Mouse (Mus musculus) forebrain, embryonic 13.5 days (tissue): ENCODE data around the gene Arhgef28. TPM values are rescaled to one million over a fixed set of nuclear protein-coding genes. Genes with fewer than 3 reads are reported as not detected.

ENCODE experiments used
- ATAC-seq: fragments of 200-750 bp; cut with Nextera tagmentation; 2 replicates; pipeline ENCODE4 v1.8.0; 2017
- H3K27ac ChIP-seq: fragments of 300-500 bp; sonication (generic); 2 replicates; pipeline ENCODE4 v1.5.1; 2015; ENCODE audit warnings: inconsistent platforms, mild to moderate bottlenecking, moderate library complexity
- H3K27me3 ChIP-seq: fragments of 300-500 bp; sonication (generic); 2 replicates; pipeline ENCODE4 v1.6.1; 2015; ENCODE audit warnings: mild to moderate bottlenecking, inconsistent platforms
- H3K36me3 ChIP-seq: fragments of 300-500 bp; sonication (generic); 2 replicates; pipeline ENCODE4 v1.6.1; 2015; ENCODE audit warnings: mild to moderate bottlenecking, inconsistent platforms; ENCODE audit not compliant: poor library complexity, severe bottlenecking
- H3K4me1 ChIP-seq: fragments of 300-500 bp; sonication (generic); 2 replicates; pipeline ENCODE4 v1.6.1; 2015; ENCODE audit warnings: inconsistent platforms
- H3K4me2 ChIP-seq: fragments of 300-500 bp; sonication (generic); 2 replicates; pipeline ENCODE4 v1.6.1; 2015; ENCODE audit warnings: inconsistent platforms, mild to moderate bottlenecking, moderate library complexity
- H3K4me3 ChIP-seq: fragments of 300-500 bp; sonication (generic); 2 replicates; pipeline ENCODE4 v1.5.1; 2015; ENCODE audit warnings: mild to moderate bottlenecking, inconsistent platforms
- H3K9ac ChIP-seq: fragments of 300-500 bp; sonication (generic); 2 replicates; pipeline ENCODE4 v1.6.1; 2015; ENCODE audit warnings: mild to moderate bottlenecking, inconsistent platforms
- H3K9me3 ChIP-seq: fragments of 300-500 bp; sonication (generic); replicated peaks from 2 replicates; pipeline ENCODE4 v1.6.1; 2016; ENCODE audit warnings: inconsistent platforms
- WGBS: fragments of 180-500 bp; shearing (Covaris S2); methylation state at CpG from one replicate; pipeline ENCODE4 v1.1.7; 2015; 5-methylcytosine and 5-hydroxymethylcytosine counted together
- polyA plus RNA-seq: library from polyadenylated mRNA; unstranded; fragments of >200 nt; fragmentation: Nextera tagmentation; extraction: Ambion mirVana; gene quantifications from 2 replicates; pipeline ENCODE4 v1.2.1, GENCODE M21; 2015

Gene Arhgef28
- 7.0 TPM in 2 replicates for polyA plus RNA-seq

DNA sequence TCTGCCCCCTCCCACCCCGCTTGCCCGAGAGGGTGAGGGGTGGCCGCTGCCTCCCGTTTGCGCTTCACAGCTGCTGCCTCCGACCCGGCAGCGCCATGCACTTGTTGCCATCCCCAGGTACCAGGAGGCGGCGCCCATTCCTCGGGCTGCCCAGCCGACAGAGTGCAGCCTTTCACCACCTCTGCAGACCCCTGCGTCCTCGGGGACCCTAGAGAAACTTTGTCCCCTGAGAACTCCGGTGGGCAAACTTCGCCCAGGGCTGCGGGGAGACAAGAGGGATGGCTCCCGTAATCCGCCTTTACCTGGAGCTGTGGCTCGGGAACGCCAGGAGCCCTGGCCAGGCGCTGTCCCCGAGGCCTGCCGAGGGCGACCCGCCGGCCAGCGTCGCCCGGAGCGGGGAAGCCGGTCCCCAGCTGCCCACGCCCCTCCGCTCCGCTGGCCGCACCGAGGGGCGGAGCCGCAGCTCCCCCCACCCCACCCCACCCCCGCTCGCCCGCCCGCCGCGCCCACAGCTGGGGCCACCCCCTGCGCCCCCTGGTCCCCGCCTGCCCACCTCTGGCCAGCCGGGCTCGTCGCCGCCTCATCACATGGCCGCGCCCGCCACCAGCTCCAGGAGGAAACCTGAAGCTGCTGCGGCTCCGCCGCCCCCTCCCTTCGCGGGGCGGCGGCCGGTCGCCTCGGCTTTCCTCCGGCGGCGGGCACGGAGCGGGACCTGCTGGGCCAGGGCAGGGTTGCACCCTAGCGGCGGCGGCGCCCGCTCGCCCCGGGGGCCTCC, at the start of gene Arhgef28:
TSS of gene Arhgef28 (minus strand) at position 669 of the 775 bp plus-strand sequence.
- 0% methylated on average over 28 of the region's 76 CpGs for WGBS
- Histone ChIP-seq H3K27ac (peak within 1 kb of the TSS; percentile 3; the same call in 1 of the 2 replicates), H3K36me3 (no peaks in the 10 kb centered on the region), H3K4me2 (peak within 1 kb of the TSS; percentile 99), H3K9ac (peak within 1 kb of the TSS; percentile 74), H3K9me3 (no peaks in the 10 kb centered on the region), H3K27me3 (peaks cover 20% of the 10 kb centered on the region), H3K4me3 (peak within 1 kb of the TSS; percentile 63), H3K4me1 (peaks cover 13% of the 10 kb centered on the region)
- ATAC-seq, result peak; percentile 84

GRCm38 (mm10) chr13:98254921-98255320, 48.7 kb upstream of the Arhgef28 start:
- 76% methylated on average over 9 of the region's 9 CpGs for WGBS
- Histone ChIP-seq H3K4me2 (no peak overlapping the region), H3K27me3 (no peaks in the 10 kb centered on the region), H3K9ac (no peak overlapping the region), H3K27ac (no peak overlapping the region), H3K9me3 (no peaks in the 10 kb centered on the region), H3K4me3 (no peak overlapping the region), H3K36me3 (peaks cover 88% of the 10 kb centered on the region), H3K4me1 (no peaks in the 10 kb centered on the region)
- ATAC-seq, result no peak

DNA sequence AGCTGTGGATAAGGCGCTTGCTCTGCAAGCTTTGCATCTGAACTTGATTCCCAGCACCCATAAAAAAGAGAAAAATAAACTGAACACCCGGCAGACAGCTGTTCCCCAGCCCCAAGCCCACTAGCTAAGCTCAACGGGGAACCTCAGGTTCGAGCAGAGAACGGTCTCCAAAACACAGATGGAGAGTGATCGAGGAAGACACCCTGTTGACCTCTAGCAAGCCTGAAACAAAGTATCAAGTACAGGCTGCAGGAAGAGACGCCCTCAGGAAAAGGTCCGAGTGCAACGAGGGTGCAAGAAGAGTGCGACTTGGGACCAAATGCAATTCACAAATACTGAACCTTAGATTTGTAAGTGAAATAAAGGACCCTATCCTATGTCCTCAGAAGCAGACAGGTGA, 43.4 kb upstream of the Arhgef28 start:
- peaks cover 72% of the 10 kb centered on the region for H3K36me3 ChIP-seq
- H3K9ac ChIP-seq, result no peak overlapping the region
- no peak overlapping the region for H3K4me2 ChIP-seq
- 91% methylated on average over 10 of the region's 10 CpGs for WGBS
- 0 out of 2 replicates have a peak, but pooled peaks cover under 1% of the 10 kb centered on the region for H3K4me1 ChIP-seq
- no peak for ATAC-seq
- H3K9me3 ChIP-seq, result no peaks in the 10 kb centered on the region
- H3K4me3 ChIP-seq, result no peak overlapping the region
- H3K27me3 ChIP-seq, result no peaks in the 10 kb centered on the region
- H3K27ac ChIP-seq, result no peak overlapping the region

DNA sequence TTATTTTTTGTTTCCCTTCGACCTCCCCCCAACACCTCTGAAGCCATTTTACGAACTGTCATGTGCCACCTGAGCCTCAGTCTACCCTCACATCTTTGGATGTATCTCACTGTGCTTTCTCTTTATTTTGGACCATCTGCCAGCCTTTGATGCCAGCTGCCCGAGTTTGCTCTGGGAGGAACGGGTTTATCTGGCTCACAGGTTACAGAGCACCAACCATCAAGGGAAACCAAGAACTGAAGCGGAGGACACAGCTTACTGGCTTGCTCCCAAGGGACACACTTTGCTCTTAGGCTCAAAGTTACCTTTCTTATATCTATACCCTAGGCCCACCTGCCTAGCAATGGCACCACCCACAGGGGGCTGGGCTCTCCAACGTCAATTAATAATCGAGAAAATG, 39.1 kb upstream of the Arhgef28 start:
- H3K4me1 ChIP-seq, result peaks cover 4% of the 10 kb centered on the region; the same call in 1 of the 2 replicates
- H3K9me3 ChIP-seq, result no peaks in the 10 kb centered on the region
- H3K4me2 ChIP-seq, result no peak overlapping the region
- H3K36me3 ChIP-seq, result peaks cover 35% of the 10 kb centered on the region
- no peak overlapping the region for H3K4me3 ChIP-seq
- ATAC-seq, result no peak
- H3K27me3 ChIP-seq, result no peaks in the 10 kb centered on the region
- no peak overlapping the region for H3K9ac ChIP-seq
- 80% methylated on average over 7 of the region's 7 CpGs for WGBS
- no peak overlapping the region for H3K27ac ChIP-seq

DNA sequence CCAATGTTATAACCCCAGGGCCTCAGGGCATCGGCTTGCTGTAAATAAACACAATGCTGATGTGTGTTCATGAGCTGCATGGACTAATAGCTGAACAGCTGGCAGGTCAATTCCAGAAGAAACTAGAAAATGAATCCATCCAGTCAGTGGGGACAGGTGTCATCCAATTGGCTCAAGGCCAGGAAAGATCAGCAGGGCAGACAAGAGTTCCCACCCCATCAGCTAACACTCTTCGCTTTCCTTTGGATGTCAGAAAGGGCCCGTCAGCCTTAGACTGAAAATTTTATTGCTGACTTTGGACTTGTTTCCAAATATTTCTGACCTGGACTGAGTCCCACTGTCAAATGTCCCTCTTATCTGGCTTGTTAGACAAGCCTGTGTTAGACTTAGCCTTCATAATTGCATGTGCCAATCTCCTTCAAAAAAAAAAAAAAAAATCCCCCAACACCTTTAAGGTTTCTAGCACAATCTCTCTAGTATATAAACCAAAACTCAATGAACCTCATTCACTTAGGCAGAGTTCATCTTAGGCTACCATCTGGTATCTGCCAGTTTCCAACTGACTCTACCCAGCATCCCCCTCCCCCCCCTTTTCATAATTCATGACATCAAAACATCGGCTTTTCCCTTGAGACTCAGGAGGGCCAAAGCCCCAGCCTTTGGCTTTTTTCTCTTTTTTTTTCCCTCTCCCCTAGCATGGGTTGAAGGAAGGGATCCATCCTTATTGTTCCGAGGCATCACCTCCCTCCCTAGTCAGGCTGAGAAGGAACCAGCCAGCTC, 38.5 kb upstream of the Arhgef28 start:
- Histone ChIP-seq H3K27me3 (no peaks in the 10 kb centered on the region), H3K9ac (no peak overlapping the region), H3K36me3 (peaks cover 29% of the 10 kb centered on the region), H3K4me3 (no peak overlapping the region), H3K4me2 (no peak overlapping the region), H3K4me1 (peaks cover 4% of the 10 kb centered on the region; the same call in 1 of the 2 replicates), H3K9me3 (no peaks in the 10 kb centered on the region), H3K27ac (no peak overlapping the region)
- WGBS, result 67% methylated on average over 5 of the region's 5 CpGs
- ATAC-seq, result no peak

GRCm38 (mm10) chr13:98241531-98242282, 35.5 kb upstream of the Arhgef28 start:
- H3K36me3 ChIP-seq, result peaks cover 2% of the 10 kb centered on the region; the same call in 1 of the 2 replicates
- no peak overlapping the region for H3K9ac ChIP-seq
- peaks cover 4% of the 10 kb centered on the region; the same call in 1 of the 2 replicates for H3K4me1 ChIP-seq
- no peaks in the 10 kb centered on the region for H3K9me3 ChIP-seq
- H3K4me2 ChIP-seq, result no peak overlapping the region
- no peak overlapping the region for H3K4me3 ChIP-seq
- H3K27me3 ChIP-seq, result 0 out of 2 replicates have a peak, but pooled peaks cover 4% of the 10 kb centered on the region
- H3K27ac ChIP-seq, result no peak overlapping the region
- 69% methylated on average over 9 of the region's 9 CpGs for WGBS
- ATAC-seq, result no peak

DNA sequence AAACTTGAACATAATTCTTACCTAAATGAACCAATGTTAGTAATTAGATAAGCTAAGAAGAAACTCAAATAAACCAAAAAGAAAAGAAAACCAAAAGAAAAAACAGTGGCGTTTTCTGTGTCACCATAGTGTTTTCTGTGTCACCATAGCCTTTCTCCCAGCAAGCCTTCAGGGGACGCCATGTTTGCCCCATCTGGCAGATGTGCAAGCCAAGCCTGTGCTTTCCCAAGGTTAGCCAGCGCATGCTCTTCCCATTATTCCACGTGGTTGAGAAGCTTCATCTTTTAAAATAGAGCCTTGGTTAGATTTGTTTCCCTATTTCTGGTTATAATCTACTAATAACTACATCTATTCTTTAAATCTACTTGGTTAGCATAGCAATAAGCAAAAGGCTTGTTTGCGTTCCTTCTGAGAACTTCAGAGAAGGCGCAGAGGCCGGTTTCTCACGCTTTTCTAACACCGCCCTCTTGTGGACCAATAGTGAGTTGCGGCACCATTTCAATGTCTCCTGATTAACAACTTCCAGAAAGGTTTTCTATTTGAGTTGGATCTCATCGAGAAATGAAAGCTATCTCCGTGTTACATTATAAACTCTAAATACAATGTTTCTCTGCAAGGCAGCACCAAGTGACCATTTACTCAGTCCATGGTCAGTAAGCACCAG, 33.9 kb upstream of the Arhgef28 start:
- Histone ChIP-seq H3K4me3 (no peak overlapping the region), H3K9ac (no peak overlapping the region), H3K27me3 (0 out of 2 replicates have a peak, but pooled peaks cover 4% of the 10 kb centered on the region), H3K27ac (no peak overlapping the region), H3K4me2 (no peak overlapping the region), H3K4me1 (peaks cover 4% of the 10 kb centered on the region; the same call in 1 of the 2 replicates), H3K9me3 (no peaks in the 10 kb centered on the region), H3K36me3 (no peaks in the 10 kb centered on the region)
- WGBS, result 18% methylated on average over 12 of the region's 12 CpGs
- ATAC-seq, result no peak

GRCm38 (mm10) chr13:98235451-98235850, 29.2 kb upstream of the Arhgef28 start:
- H3K9ac ChIP-seq, result no peak overlapping the region
- 83% methylated on average over 6 of the region's 6 CpGs for WGBS
- H3K4me1 ChIP-seq, result no peaks in the 10 kb centered on the region
- ATAC-seq, result no peak
- no peaks in the 10 kb centered on the region for H3K9me3 ChIP-seq
- no peak overlapping the region for H3K4me2 ChIP-seq
- H3K36me3 ChIP-seq, result no peaks in the 10 kb centered on the region
- no peak overlapping the region for H3K4me3 ChIP-seq
- H3K27ac ChIP-seq, result no peak overlapping the region
- 0 out of 2 replicates have a peak, but pooled peaks cover 4% of the 10 kb centered on the region for H3K27me3 ChIP-seq

DNA sequence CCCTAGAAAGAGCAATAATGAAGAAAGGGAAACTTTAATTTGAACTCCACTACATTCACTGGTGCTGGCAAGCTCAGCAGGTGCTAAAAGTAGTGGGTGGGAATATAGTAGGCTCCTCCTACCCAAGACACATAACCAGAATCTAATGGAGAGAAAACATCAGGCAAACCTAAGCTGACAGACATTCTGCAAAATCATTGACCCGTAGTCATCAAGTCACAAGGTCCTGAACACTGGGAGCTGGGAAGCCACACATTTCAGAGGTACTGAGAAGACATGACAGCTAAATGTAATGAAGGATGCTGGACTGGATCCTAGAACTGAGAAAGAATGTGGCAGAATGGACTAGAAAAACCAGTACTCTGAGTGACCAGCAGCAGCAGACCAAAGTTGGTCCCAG, 24.3 kb upstream of the Arhgef28 start:
- no peaks in the 10 kb centered on the region for H3K9me3 ChIP-seq
- H3K4me2 ChIP-seq, result no peak overlapping the region
- no peak for ATAC-seq
- no peak overlapping the region for H3K4me3 ChIP-seq
- no peaks in the 10 kb centered on the region for H3K4me1 ChIP-seq
- H3K27me3 ChIP-seq, result no peaks in the 10 kb centered on the region
- H3K27ac ChIP-seq, result no peak overlapping the region
- H3K36me3 ChIP-seq, result no peaks in the 10 kb centered on the region
- 93% methylated on average over 1 of the region's 1 CpGs for WGBS
- H3K9ac ChIP-seq, result no peak overlapping the region

DNA sequence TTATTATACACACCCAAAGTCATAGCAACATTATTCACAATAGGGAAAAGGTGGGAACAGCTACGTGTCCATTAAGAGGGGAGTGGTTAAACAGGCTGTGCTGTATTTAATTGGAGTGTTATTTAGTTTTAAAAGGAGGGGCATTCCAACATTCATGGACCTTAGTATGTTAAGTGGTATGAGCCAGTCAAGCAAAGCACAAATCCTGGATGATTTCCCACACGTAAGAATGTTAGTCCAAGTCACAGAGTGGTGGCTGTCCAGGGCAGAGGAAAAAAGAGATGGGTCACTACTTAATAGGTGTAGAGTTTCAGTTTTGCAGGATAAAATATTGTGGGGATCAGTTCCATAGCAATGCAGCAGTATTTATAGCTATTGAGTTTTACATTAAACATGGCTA, 20.0 kb upstream of the Arhgef28 start:
- no peaks in the 10 kb centered on the region for H3K9me3 ChIP-seq
- no peaks in the 10 kb centered on the region for H3K4me1 ChIP-seq
- H3K36me3 ChIP-seq, result no peaks in the 10 kb centered on the region
- H3K27me3 ChIP-seq, result no peaks in the 10 kb centered on the region
- H3K4me2 ChIP-seq, result no peak overlapping the region
- 70% methylated on average over 2 of the region's 2 CpGs for WGBS
- H3K27ac ChIP-seq, result no peak overlapping the region
- no peak for ATAC-seq
- H3K9ac ChIP-seq, result no peak overlapping the region
- H3K4me3 ChIP-seq, result no peak overlapping the region

GRCm38 (mm10) chr13:98222848-98223247, 16.6 kb upstream of the Arhgef28 start:
- Histone ChIP-seq H3K27ac (no peak overlapping the region), H3K9me3 (no peaks in the 10 kb centered on the region), H3K4me3 (no peak overlapping the region), H3K27me3 (no peaks in the 10 kb centered on the region), H3K4me2 (peak overlapping the region; percentile 30; the same call in 1 of the 2 replicates), H3K9ac (no peak overlapping the region), H3K36me3 (no peaks in the 10 kb centered on the region), H3K4me1 (no peaks in the 10 kb centered on the region)
- 30% methylated on average over 12 of the region's 12 CpGs for WGBS
- peak; percentile 74; the same call in 1 of the 2 replicates for ATAC-seq
